ENCODE assay signal across 25 mouse cellular contexts in the genomic region with DNA sequence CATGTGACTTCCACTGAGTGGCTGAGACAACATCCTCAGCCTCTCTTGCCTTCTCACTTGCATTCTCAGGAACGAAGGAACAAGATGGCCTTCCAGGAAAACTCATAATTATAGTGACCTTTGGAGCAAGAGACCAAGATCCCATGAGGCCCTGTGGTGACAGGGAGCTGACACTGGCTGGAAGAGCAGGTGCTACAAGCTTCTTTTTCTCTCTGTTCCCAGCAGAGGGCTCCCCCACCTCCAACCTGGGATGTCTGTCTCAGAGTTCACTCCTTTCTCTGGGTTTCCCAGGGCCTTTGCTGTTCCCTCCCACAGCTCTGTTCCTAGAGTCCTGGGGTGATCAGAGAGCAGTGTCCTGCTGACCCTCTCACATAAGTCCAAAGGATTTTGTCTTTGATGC. TPM values are rescaled to one million over a fixed set of nuclear protein-coding genes. Genes with fewer than 3 reads are reported as not detected.
DNase-seq lines count a peak whose midpoint lies in the region; ATAC-seq lines count a peak whose summit lies in the region.
"Had no signal": no experiment of that assay in that cellular context is flagged by ENCODE, and none has a peak within 500 bp of the region (broad histone marks: within the 10 kb centered on the region; RNA-seq: fewer than 3 reads in every experiment).

No protein-coding gene starts in this region.

- peak; percentile 20 for DNase-seq in lung, postnatal 36 days
- DNase-seq in lung, postnatal 10 days, result no peak
- DNase-seq in limb, embryonic 10.5 days (ENCODE audit: low spot score), result peak; percentile 23
- peak; percentile 18 to 26 for DNase-seq in thymus, postnatal 36 days
- no peak for DNase-seq in cerebellum, postnatal 4 days (ENCODE audit: low spot score in 2 of 2)
- no peak for DNase-seq in adrenal gland, adult (ENCODE audit: inconsistent age in 2 of 2, low spot score in 1 of 2)
- DNase-seq: adrenal gland, adult 2 months; cerebellum, adult 11-12 months; cerebellum, postnatal 25 days; embryo, embryonic 11 days; gastrocnemius, postnatal 10 days; kidney, adult 9 months; layer of hippocampus, adult 9-11 months; right cerebral cortex, postnatal 14 days had no signal

- peak; percentile 63 for ATAC-seq in intestine, embryonic 16.5 days
- no peak; the same call in 1 of the 2 replicates for ATAC-seq in intestine, embryonic 15.5 days
- ATAC-seq: CD4-positive, CD25-positive, alpha-beta regulatory T cell, adult 4 months; midbrain, embryonic 13.5 days; Patski had no signal

- no peak overlapping the region for H3K4me3 ChIP-seq in intestine, embryonic 16.5 days (ENCODE audit: low read length)
- no peak overlapping the region for H3K4me3 ChIP-seq in intestine, embryonic 15.5 days (replicated peaks)
- H3K4me3 ChIP-seq in limb, embryonic 10.5 days, result no peak overlapping the region
- H3K4me3 ChIP-seq: embryonic facial prominence, embryonic 13.5 days; erythroblast, embryonic 14.5 days; forebrain, embryonic 12.5 days; hindbrain, embryonic 12.5 days; limb, embryonic 15.5 days; midbrain, embryonic 13.5 days had no signal

- no peak overlapping the region for H3K4me2 ChIP-seq in intestine, embryonic 16.5 days (ENCODE audit: low read depth, low read length)
- H3K4me2 ChIP-seq in intestine, embryonic 15.5 days (replicated peaks), result no peak overlapping the region
- H3K4me2 ChIP-seq: embryonic facial prominence, embryonic 13.5 days; forebrain, embryonic 12.5 days; hindbrain, embryonic 12.5 days; limb, embryonic 15.5 days; midbrain, embryonic 13.5 days had no signal

- no peaks in the 10 kb centered on the region for H3K9me3 ChIP-seq in intestine, embryonic 16.5 days (ENCODE audit: control insufficient read depth, low read length)
- H3K9me3 ChIP-seq in intestine, embryonic 15.5 days, result no peaks in the 10 kb centered on the region
- H3K9me3 ChIP-seq in limb, embryonic 10.5 days (replicated peaks), result no peaks in the 10 kb centered on the region
- H3K9me3 ChIP-seq: embryonic facial prominence, embryonic 13.5 days; forebrain, embryonic 12.5 days; hindbrain, embryonic 12.5 days; limb, embryonic 15.5 days; midbrain, embryonic 13.5 days had no signal

- H3K9ac ChIP-seq in intestine, embryonic 16.5 days (ENCODE audit: low read depth, low read length), result no peak overlapping the region
- no peak overlapping the region for H3K9ac ChIP-seq in intestine, embryonic 15.5 days
- H3K9ac ChIP-seq: embryonic facial prominence, embryonic 13.5 days; forebrain, embryonic 12.5 days; hindbrain, embryonic 12.5 days; limb, embryonic 15.5 days; liver, embryonic 14.5 days; midbrain, embryonic 13.5 days had no signal

- 33% methylated on average over 1 of the region's 1 CpGs for WGBS in intestine, embryonic 16.5 days
- WGBS in intestine, embryonic 15.5 days, result 24% methylated on average over 1 of the region's 1 CpGs
- 28% methylated on average over 1 of the region's 1 CpGs for WGBS in limb, embryonic 10.5 days

- H3K27me3 ChIP-seq in intestine, embryonic 16.5 days (replicated peaks; ENCODE audit: control insufficient read depth, insufficient read depth, low read length), result no peaks in the 10 kb centered on the region
- no peaks in the 10 kb centered on the region for H3K27me3 ChIP-seq in intestine, embryonic 15.5 days (replicated peaks)
- H3K27me3 ChIP-seq in limb, embryonic 10.5 days (ENCODE audit: low read depth, poor library complexity, severe bottlenecking), result no peaks in the 10 kb centered on the region
- H3K27me3 ChIP-seq: embryonic facial prominence, embryonic 13.5 days; forebrain, embryonic 12.5 days; hindbrain, embryonic 12.5 days; limb, embryonic 15.5 days; midbrain, embryonic 13.5 days; Patski had no signal

- no peaks in the 10 kb centered on the region for H3K4me1 ChIP-seq in intestine, embryonic 16.5 days (ENCODE audit: control insufficient read depth, insufficient read depth, low read length)
- no peaks in the 10 kb centered on the region for H3K4me1 ChIP-seq in intestine, embryonic 15.5 days (replicated peaks)
- peaks cover 6% of the 10 kb centered on the region for H3K4me1 ChIP-seq in limb, embryonic 10.5 days
- H3K4me1 ChIP-seq: embryonic facial prominence, embryonic 13.5 days; forebrain, embryonic 12.5 days; hindbrain, embryonic 12.5 days; limb, embryonic 15.5 days; midbrain, embryonic 13.5 days had no signal

- no peaks in the 10 kb centered on the region for H3K36me3 ChIP-seq in intestine, embryonic 16.5 days (ENCODE audit: control insufficient read depth, insufficient read depth, low read length)
- no peaks in the 10 kb centered on the region for H3K36me3 ChIP-seq in intestine, embryonic 15.5 days
- no peaks in the 10 kb centered on the region for H3K36me3 ChIP-seq in limb, embryonic 10.5 days
- H3K36me3 ChIP-seq: embryonic facial prominence, embryonic 13.5 days; forebrain, embryonic 12.5 days; hindbrain, embryonic 12.5 days; limb, embryonic 15.5 days; midbrain, embryonic 13.5 days had no signal

- H3K27ac ChIP-seq in intestine, embryonic 16.5 days (ENCODE audit: low read length), result no peak overlapping the region
- H3K27ac ChIP-seq in intestine, embryonic 15.5 days, result no peak overlapping the region
- no peak overlapping the region for H3K27ac ChIP-seq in limb, embryonic 10.5 days
- H3K27ac ChIP-seq: embryonic facial prominence, embryonic 13.5 days; forebrain, embryonic 12.5 days; hindbrain, embryonic 12.5 days; limb, embryonic 15.5 days; liver, embryonic 14.5 days; midbrain, embryonic 13.5 days had no signal

RNA-seq across cellular contexts. Expression of gene Gng4, which starts 44.3 kb away (rescaled TPM):
- 2.1 and 2.2 TPM in 2 replicates for polyA plus RNA-seq in intestine, embryonic 16.5 days (2015; fragmentation: Nextera tagmentation; extraction: Ambion mirVana)
- 2.4 and 3.0 TPM in 2 replicates for polyA plus RNA-seq in intestine, embryonic 15.5 days (2015; fragmentation: Nextera tagmentation; extraction: Ambion mirVana)
- 0.10 and 0.16 TPM in 2 replicates for polyA plus RNA-seq in limb, embryonic 10.5 days (2016; fragmentation: Nextera tagmentation; extraction: Ambion mirVana)
- polyA plus RNA-seq: erythroblast, embryonic 14.5 days; Patski had no signal

Comparison
In these comparisons a context has a peak if more than half of its experiments do, and no peak if none do; other contexts are left out.
1. DNase-seq: peak in lung, postnatal 36 days (single experiment), limb, embryonic 10.5 days (single experiment) and thymus, postnatal 36 days (2 of 2); none in lung, postnatal 10 days (single experiment), cerebellum, postnatal 4 days (0 of 2) and adrenal gland, adult (0 of 2).